9 mouse cellular contexts compared by ENCODE assay signal in the genomic region with DNA sequence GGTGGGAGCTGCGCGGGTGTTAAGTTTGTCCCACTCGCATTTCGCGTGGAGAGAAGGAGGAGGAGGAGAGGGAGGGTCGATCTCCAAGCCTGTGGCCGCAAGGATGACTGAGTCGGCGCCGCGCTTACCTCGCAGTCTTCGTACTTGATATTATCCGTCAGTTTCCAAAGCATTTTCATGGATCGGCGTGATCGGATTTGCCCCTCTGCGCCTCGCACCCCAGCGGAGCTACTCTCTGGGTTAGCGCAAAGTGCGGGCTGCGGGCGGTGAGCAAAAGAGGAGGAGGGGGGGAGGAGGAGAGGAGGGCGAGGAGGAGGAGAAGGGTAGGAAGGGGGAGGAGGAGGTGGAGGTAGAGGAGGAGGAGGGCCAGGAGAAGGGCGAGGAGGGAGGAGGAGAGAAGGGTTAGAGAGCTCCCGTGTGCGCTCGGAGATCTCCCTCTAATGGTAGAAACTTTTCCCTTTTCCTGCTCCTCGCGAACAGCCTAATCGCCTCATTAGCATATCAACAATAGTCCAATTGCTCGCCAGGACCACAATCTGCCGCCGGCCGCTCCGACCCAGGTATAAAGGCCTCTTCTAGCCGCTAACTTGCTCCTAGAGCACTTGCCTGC. TPM values are rescaled to one million over a fixed set of nuclear protein-coding genes. Genes with fewer than 3 reads are reported as not detected.
DNase-seq lines count a peak whose midpoint lies in the region; ATAC-seq and TF ChIP-seq lines count a peak whose summit lies in the region.
"Had no signal": no experiment of that assay in that cellular context is flagged by ENCODE, and none has a peak within 500 bp of the region (broad histone marks: within the 10 kb centered on the region; RNA-seq: fewer than 3 reads in every experiment).

No protein-coding gene starts in this region.

- WGBS in heart, embryonic 14.5 days, result under 1% methylated on average over 37 of the region's 38 CpGs
- WGBS in liver, postnatal 0 days (ENCODE audit: insufficient replicate concordance), result under 1% methylated on average over 35 of the region's 38 CpGs

- H3K36me3 ChIP-seq in heart, embryonic 14.5 days (ENCODE audit: control insufficient read depth, insufficient read depth, low read length), result no peaks in the 10 kb centered on the region
- no peaks in the 10 kb centered on the region for H3K36me3 ChIP-seq in liver, postnatal 0 days (replicated peaks; ENCODE audit: insufficient read depth, low read length)

- TF ChIP-seq EP300 in liver, postnatal 0 days (IDR thresholded peaks at IDR 0.05; ENCODE audit: low read depth), result no peak

- intact Hi-C loops in gastrocnemius, adult 2 months (cut with DNase I), result no loop called here
- intact Hi-C loops in gastrocnemius, postnatal 36 days (cut with DNase I), result loop anchor here (10.0 kb wide), 1 partner anchor 1321 kb away; a partner anchor contains a TSS

- peak; percentile 17; the same call in 1 of the 2 replicates for TF ChIP-seq CTCF in gastrocnemius, adult 2 months (IDR thresholded peaks at IDR 0.05)
- no peak for TF ChIP-seq CTCF in liver, postnatal 0 days (IDR thresholded peaks at IDR 0.05; ENCODE audit: low read depth)

- H3K4me3 ChIP-seq in gastrocnemius, adult 2 months, result peak overlapping the region; percentile 65
- H3K4me3 ChIP-seq in heart, embryonic 14.5 days (ENCODE audit: control insufficient read depth in 1 of 2, insufficient read depth in 1 of 2, low read depth in 1 of 2, low read length in 2 of 2), result peak overlapping the region; percentile 29 to 32
- peak overlapping the region; percentile 24 for H3K4me3 ChIP-seq in liver, postnatal 0 days (ENCODE audit: low read depth, low read length)

- H3K27ac ChIP-seq in gastrocnemius, adult 2 months, result no peak overlapping the region
- no peak overlapping the region for H3K27ac ChIP-seq in heart, embryonic 14.5 days (replicated peaks in 1 of 2; ENCODE audit: control insufficient read depth in 1 of 2, insufficient read depth in 1 of 2, low read depth in 2 of 2, low read length in 2 of 2)
- no peak overlapping the region for H3K27ac ChIP-seq in liver, postnatal 0 days (ENCODE audit: low read depth)

- no peak for ATAC-seq in heart, embryonic 14.5 days (ENCODE audit: insufficient number of reproducible peaks, insufficient read depth, low FRiP score, low read depth)
- ATAC-seq in liver, postnatal 0 days, result no peak
- ATAC-seq in granulocyte monocyte progenitor cell, adult 5-6 weeks (replicated peaks; ENCODE audit: poor library complexity, severe bottlenecking), result no peak

- peak overlapping the region; percentile 31; the same call in 1 of the 2 replicates for H3K9ac ChIP-seq in heart, embryonic 14.5 days (ENCODE audit: low read length)
- H3K9ac ChIP-seq in liver, postnatal 0 days (replicated peaks), result no peak overlapping the region

- peaks cover 84% of the 10 kb centered on the region for H3K27me3 ChIP-seq in heart, embryonic 14.5 days (ENCODE audit: control insufficient read depth, insufficient read depth, low read length)
- H3K27me3 ChIP-seq in liver, postnatal 0 days (ENCODE audit: insufficient read depth, low read length), result peaks cover 99% of the 10 kb centered on the region
- H3K27me3 ChIP-seq: CH12.LX had no signal

- H3K9me3 ChIP-seq in heart, embryonic 14.5 days (ENCODE audit: control insufficient read depth, low read length), result no peaks in the 10 kb centered on the region
- H3K9me3 ChIP-seq in liver, postnatal 0 days (ENCODE audit: low read length), result no peaks in the 10 kb centered on the region

- H3K4me1 ChIP-seq in heart, embryonic 14.5 days (ENCODE audit: control insufficient read depth in 2 of 2, insufficient read depth in 2 of 2, low read length in 2 of 2), result peaks cover 3 to 23% of the 10 kb centered on the region in 2 experiments; a peak in 3 of 4 replicates
- H3K4me1 ChIP-seq in liver, postnatal 0 days (ENCODE audit: insufficient read depth), result peaks cover 13% of the 10 kb centered on the region

- no peak for DNase-seq in gastrocnemius, adult 2 months
- DNase-seq in gastrocnemius, postnatal 36 days, result no peak
- DNase-seq in NIH3T3 (ENCODE audit: low read depth), result peak; percentile 81
- no peak for DNase-seq in liver, postnatal 0 days
- DNase-seq in urinary bladder, postnatal 10 days (ENCODE audit: low spot score), result no peak
- no peak for DNase-seq in layer of hippocampus, postnatal 10 days (ENCODE audit: low spot score in 2 of 2)

- peak overlapping the region; percentile 69 for H3K4me2 ChIP-seq in heart, embryonic 14.5 days (ENCODE audit: low read length)
- peak overlapping the region; percentile 38 for H3K4me2 ChIP-seq in liver, postnatal 0 days (ENCODE audit: low read depth, low read length)

RNA-seq across cellular contexts. Expression of a gene that starts 4.5 kb away (rescaled TPM):
- under 1 TPM in 1 of 2 experiments, not detected in 1; 0.06 TPM for total RNA-seq in gastrocnemius, adult 2 months (2021)
- total RNA-seq in gastrocnemius, postnatal 36 days (2021), result not detected
- polyA plus RNA-seq in heart, embryonic 14.5 days (2014; fragmentation: Nextera tagmentation; extraction: Ambion mirVana), result 0.22 TPM in 1 of 2 replicates, not detected in the other
- polyA plus RNA-seq in liver, postnatal 0 days (2015; fragmentation: Nextera tagmentation; extraction: Ambion mirVana), result not detected in 2 replicates
- under 1 TPM; 0.38 to 0.48 TPM for total RNA-seq in layer of hippocampus, postnatal 10 days (2021)
- total RNA-seq in granulocyte monocyte progenitor cell, adult 5-6 weeks (2014; fragmentation: Nextera tagmentation), result not detected in 2 replicates
- not detected in 2 replicates for total RNA-seq in granulocyte monocyte progenitor cell, adult 5-6 weeks (2017)
- total RNA-seq: CH12.LX had no signal
